Mouse (Mus musculus) G1E (cell line): ENCODE measurements around the gene Ndufs7. TPM values are rescaled to one million over a fixed set of nuclear protein-coding genes. Genes with fewer than 3 reads are reported as not detected.

ENCODE experiments used
- ATAC-seq: 2 replicates; pipeline ENCODE4 v1.8.0; 2016; ENCODE audit warnings: mild to moderate bottlenecking; ENCODE audit not compliant: insufficient number of reproducible peaks, poor library complexity, low FRiP score, severe bottlenecking; ENCODE audit errors: extremely low read depth
- DNase-seq: peaks from one replicate; pipeline ENCODE4 v3.0.0; 2012; ENCODE audit warnings: low spot score
- H3K27me3 ChIP-seq: 2 replicates; pipeline ENCODE4 v1.6.1; 2012; ENCODE audit warnings: mild to moderate bottlenecking, low read length, inconsistent platforms; ENCODE audit not compliant: insufficient read depth
- H3K36me3 ChIP-seq: replicated peaks from 2 replicates; pipeline ENCODE3; 2012; ENCODE audit warnings: mild to moderate bottlenecking, inconsistent platforms
- H3K4me1 ChIP-seq: 2 replicates; pipeline ENCODE4 v1.6.1; 2012; ENCODE audit warnings: low read depth, low read length, inconsistent platforms, mixed read lengths; ENCODE audit not compliant: insufficient read depth
- H3K4me3 ChIP-seq: 2 replicates; pipeline ENCODE4 v1.5.1; 2012; ENCODE audit warnings: low read depth, mild to moderate bottlenecking, inconsistent platforms, low read length, moderate library complexity, mixed read lengths
- H3K9me3 ChIP-seq: replicated peaks from 2 replicates; pipeline ENCODE4 v1.6.1; 2012; ENCODE audit warnings: inconsistent platforms
- CTCF ChIP-seq: IDR thresholded peaks from 2 replicates; pipeline ENCODE4 v1.5.1; 2012; ENCODE audit warnings: low read depth, low read length, inconsistent platforms, mixed read lengths
- GATA1 ChIP-seq: IDR thresholded peaks from 2 replicates; pipeline ENCODE4 v1.6.1; 2012; ENCODE audit warnings: borderline replicate concordance, low read length, inconsistent platforms, mixed read lengths
- GATA2 ChIP-seq: IDR thresholded peaks from 2 replicates; pipeline ENCODE4 v1.6.1; 2012; ENCODE audit warnings: low read depth, low read length, inconsistent platforms, borderline replicate concordance
- POLR2AphosphoS5 ChIP-seq: IDR thresholded peaks from 2 replicates; pipeline ENCODE4 v1.6.1; 2012; ENCODE audit warnings: low read depth, low read length, inconsistent platforms; ENCODE audit not compliant: insufficient replicate concordance
- TAL1 ChIP-seq: conservative IDR thresholded peaks from 2 replicates; pipeline ENCODE4 v1.6.1; 2012; ENCODE audit warnings: low read depth, low read length, inconsistent platforms, mixed read lengths
- polyA plus RNA-seq: library from polyadenylated mRNA; stranded (reverse); fragments of >175 nt; gene quantifications from 2 replicates; pipeline ENCODE4 v1.2.3, GENCODE M21; 2012
- total RNA-seq, 2 experiments: library from RNA; stranded (forward) in 1 of 2; stranded (reverse) in 1 of 2; fragments of 200-1000 nt in 1 of 2; fragments of >200 nt in 1 of 2; fragmentation: Nextera tagmentation in 1 of 2; gene quantifications; 2 replicates each; pipeline ENCODE4 v1.2.3; 2014 to 2017

Gene Ndufs7
- total and polyA plus RNA-seq, 3 experiments: 156 to 257 (median 246) TPM

- ATAC-seq: peak; percentile 84
- TF ChIP-seq POLR2AphosphoS5 (no peak), CTCF (no peak), GATA2 (no peak), GATA1 (no peak), TAL1 (no peak)
Observed at GRCm38 (mm10) chr10:80292251-80293146, 43.6 kb downstream of the Ndufs7 start, which contains the start of gene Rps15. TSS of gene Rps15 (plus strand) at chr10:80292453.

GRCm38 (mm10) chr10:80293325-80293724 is 44.4 kb downstream of the Ndufs7 start:
- TF ChIP-seq GATA1 (no peak), TAL1 (no peak), POLR2AphosphoS5 (no peak), CTCF (no peak), GATA2 (no peak)

More at GRCm38 (mm10) chr10:80292251-80293146, 43.6 kb downstream of the Ndufs7 start, which contains the start of gene Rps15:
- no peaks in the 10 kb centered on the region for H3K9me3 ChIP-seq
- peaks cover 12% of the 10 kb centered on the region for H3K27me3 ChIP-seq
- peak; percentile 89 for DNase-seq
- peak within 1 kb of the TSS; percentile 83 for H3K4me3 ChIP-seq
- H3K36me3 ChIP-seq: peaks cover 50% of the 10 kb centered on the region
- peaks cover 57% of the 10 kb centered on the region for H3K4me1 ChIP-seq

GRCm38 (mm10) chr10:80294311-80294710 is 45.4 kb downstream of the Ndufs7 start:
- ATAC-seq (no peak), DNase-seq (no peak)
- Histone ChIP-seq H3K4me1 (peaks cover 52% of the 10 kb centered on the region), H3K9me3 (no peaks in the 10 kb centered on the region), H3K27me3 (peaks cover 28% of the 10 kb centered on the region), H3K4me3 (peak overlapping the region; percentile 83), H3K36me3 (peaks cover 33% of the 10 kb centered on the region)
- TF ChIP-seq CTCF (no peak), POLR2AphosphoS5 (no peak), GATA2 (no peak), GATA1 (no peak), TAL1 (no peak)

More at GRCm38 (mm10) chr10:80293325-80293724, 44.4 kb downstream of the Ndufs7 start:
- Histone ChIP-seq H3K4me1 (peaks cover 56% of the 10 kb centered on the region), H3K27me3 (peaks cover 19% of the 10 kb centered on the region), H3K36me3 (peaks cover 43% of the 10 kb centered on the region), H3K4me3 (peak overlapping the region; percentile 83), H3K9me3 (no peaks in the 10 kb centered on the region)
- DNase-seq (no peak), ATAC-seq (no peak)

- Histone ChIP-seq H3K27me3 (peaks cover 34% of the 10 kb centered on the region), H3K4me3 (peak overlapping the region; percentile 83; the same call in 1 of the 2 replicates), H3K9me3 (no peaks in the 10 kb centered on the region), H3K4me1 (peaks cover 52% of the 10 kb centered on the region), H3K36me3 (peaks cover 31% of the 10 kb centered on the region)
- TF ChIP-seq TAL1 (no peak), GATA2 (no peak), GATA1 (no peak), POLR2AphosphoS5 (0 out of 2 replicates have a peak, but pooled peaks have one; percentile 22), CTCF (no peak)
- ATAC-seq (no peak), DNase-seq (no peak)
Observed at GRCm38 (mm10) chr10:80294788-80295303, 45.9 kb downstream of the Ndufs7 start.

GRCm38 (mm10) chr10:80295618-80296425 is 46.9 kb downstream of the Ndufs7 start, which contains the start of gene Apc2:
TSS of gene Apc2 (plus strand) at chr10:80295977.
- peak; percentile 64 for DNase-seq
- H3K36me3 ChIP-seq: peaks cover 31% of the 10 kb centered on the region
- H3K27me3 ChIP-seq: peaks cover 44% of the 10 kb centered on the region
- peaks cover 52% of the 10 kb centered on the region for H3K4me1 ChIP-seq
- 0 out of 2 replicates have a peak, but pooled peaks have one; percentile 30 for ATAC-seq
- H3K9me3 ChIP-seq: no peaks in the 10 kb centered on the region
- peak within 1 kb of the TSS; percentile 83; the same call in 1 of the 2 replicates for H3K4me3 ChIP-seq
- TF ChIP-seq GATA2 (no peak), POLR2AphosphoS5 (0 out of 2 replicates have a peak, but pooled peaks have one; percentile 33), GATA1 (no peak), CTCF (peak; percentile 42)
